Mouse (Mus musculus) kidney, embryonic 16.5 days (tissue): ENCODE results near the gene Hdac4. TPM values are rescaled to one million over a fixed set of nuclear protein-coding genes. Genes with fewer than 3 reads are reported as not detected.

ENCODE experiments used
- ATAC-seq: fragments of 200-750 bp; cut with Nextera tagmentation; 2 replicates; pipeline ENCODE4 v1.8.0; 2017; ENCODE audit warnings: moderate TSS enrichment; ENCODE audit not compliant: low FRiP score, low TSS enrichment
- H3K27ac ChIP-seq: fragments of 300-500 bp; sonication (generic); 2 replicates; pipeline ENCODE4 v1.5.1; 2014; ENCODE audit warnings: low read length
- H3K27me3 ChIP-seq: fragments of 300-500 bp; sonication (generic); 2 replicates; pipeline ENCODE4 v1.6.1; 2014; ENCODE audit warnings: low read length, control low read depth, mixed read lengths; ENCODE audit not compliant: insufficient read depth
- H3K36me3 ChIP-seq: fragments of 300-500 bp; sonication (generic); 2 replicates; pipeline ENCODE4 v1.6.1; 2014; ENCODE audit warnings: low read length, control low read depth, mixed read lengths; ENCODE audit not compliant: insufficient read depth
- H3K4me1 ChIP-seq: fragments of 300-500 bp; sonication (generic); 2 replicates; pipeline ENCODE4 v1.6.1; 2014; ENCODE audit warnings: low read length, control low read depth, mixed read lengths; ENCODE audit not compliant: insufficient read depth
- H3K4me2 ChIP-seq: fragments of 300-500 bp; sonication (generic); replicated peaks from 2 replicates; pipeline ENCODE4 v1.6.1; 2014; ENCODE audit warnings: low read depth, low read length
- H3K4me3 ChIP-seq: fragments of 300-500 bp; sonication (generic); 2 replicates; pipeline ENCODE4 v1.5.1; 2014; ENCODE audit warnings: mild to moderate bottlenecking, low read length
- H3K9ac ChIP-seq: fragments of 300-500 bp; sonication (generic); replicated peaks from 2 replicates; pipeline ENCODE4 v1.6.1; 2014; ENCODE audit warnings: low read length
- H3K9me3 ChIP-seq: fragments of 300-500 bp; sonication (generic); 2 replicates; pipeline ENCODE4 v1.6.1; 2016; ENCODE audit warnings: low read length, control low read depth
- WGBS: fragments of 180-500 bp; shearing (Covaris S2); extraction: QIAGEN DNeasy Blood & Tissue Kit; methylation state at CpG from one replicate; pipeline ENCODE4 v1.1.7; 2014; 5-methylcytosine and 5-hydroxymethylcytosine counted together
- polyA plus RNA-seq: library from polyadenylated mRNA; unstranded; fragments of >200 nt; fragmentation: Nextera tagmentation; extraction: Ambion mirVana; gene quantifications from 2 replicates; pipeline ENCODE4 v1.2.1, GENCODE M21; 2015

The Hdac4 gene
- polyA plus RNA-seq, 1 experiment from 2014 or later: 17.7 TPM

- Histone ChIP-seq H3K27ac (no peak overlapping the region), H3K9ac (no peak overlapping the region), H3K27me3 (no peaks in the 10 kb centered on the region), H3K36me3 (no peaks in the 10 kb centered on the region), H3K4me3 (no peak overlapping the region), H3K9me3 (no peaks in the 10 kb centered on the region), H3K4me2 (no peak overlapping the region), H3K4me1 (no peaks in the 10 kb centered on the region)
- ATAC-seq: no peak
- WGBS: 50% methylated on average over 3 of the region's 3 CpGs
These were observed 98.4 kb downstream of the Hdac4 start for GRCm38 (mm10) chr1:92096991-92097525.

GRCm38 (mm10) chr1:92092286-92092685, 103.2 kb downstream of the Hdac4 start:
- Histone ChIP-seq H3K36me3 (no peaks in the 10 kb centered on the region), H3K27ac (no peak overlapping the region), H3K9me3 (no peaks in the 10 kb centered on the region), H3K4me2 (no peak overlapping the region), H3K4me1 (no peaks in the 10 kb centered on the region), H3K27me3 (no peaks in the 10 kb centered on the region), H3K9ac (no peak overlapping the region), H3K4me3 (no peak overlapping the region)
- 91% methylated on average over 4 of the region's 4 CpGs for WGBS
- no peak for ATAC-seq

- H3K27ac ChIP-seq: no peak overlapping the region
- no peak overlapping the region for H3K4me3 ChIP-seq
- WGBS: 75% methylated on average over 2 of the region's 2 CpGs
- H3K4me2 ChIP-seq: no peak overlapping the region
- ATAC-seq: no peak
- H3K4me1 ChIP-seq: peaks cover 16% of the 10 kb centered on the region
- no peaks in the 10 kb centered on the region for H3K9me3 ChIP-seq
- no peaks in the 10 kb centered on the region for H3K27me3 ChIP-seq
- no peak overlapping the region for H3K9ac ChIP-seq
- H3K36me3 ChIP-seq: no peaks in the 10 kb centered on the region
These were observed 107.7 kb downstream of the Hdac4 start for GRCm38 (mm10) chr1:92087821-92088220.

DNA sequence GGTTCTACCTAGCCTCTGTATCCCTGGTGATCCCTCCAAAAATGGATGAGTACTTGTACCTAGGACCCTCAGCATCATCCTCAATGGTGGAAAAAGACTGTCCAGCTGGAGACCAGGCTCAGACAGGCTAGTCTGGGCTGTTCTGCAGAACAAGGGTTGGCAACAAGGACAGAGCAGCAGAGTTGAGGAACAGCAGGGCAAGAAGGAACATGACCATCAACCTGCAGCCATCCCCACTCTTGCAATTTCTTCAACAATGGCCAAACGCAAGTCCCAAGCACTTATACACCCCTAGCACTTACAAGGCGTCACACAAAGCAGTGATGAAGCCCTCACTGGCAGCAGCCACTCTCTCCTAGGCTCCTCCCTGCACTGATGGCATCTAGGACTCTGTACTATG, 108.2 kb downstream of the Hdac4 start:
- peaks cover 16% of the 10 kb centered on the region for H3K4me1 ChIP-seq
- WGBS: 78% methylated on average over 2 of the region's 2 CpGs
- no peak overlapping the region for H3K9ac ChIP-seq
- no peaks in the 10 kb centered on the region for H3K36me3 ChIP-seq
- no peak overlapping the region for H3K4me2 ChIP-seq
- ATAC-seq: no peak
- no peaks in the 10 kb centered on the region for H3K9me3 ChIP-seq
- H3K4me3 ChIP-seq: no peak overlapping the region
- H3K27me3 ChIP-seq: no peaks in the 10 kb centered on the region
- H3K27ac ChIP-seq: no peak overlapping the region

- Histone ChIP-seq H3K4me1 (peaks cover 16% of the 10 kb centered on the region), H3K9ac (no peak overlapping the region), H3K4me2 (no peak overlapping the region), H3K9me3 (no peaks in the 10 kb centered on the region), H3K36me3 (no peaks in the 10 kb centered on the region), H3K27ac (no peak overlapping the region), H3K27me3 (no peaks in the 10 kb centered on the region), H3K4me3 (no peak overlapping the region)
- ATAC-seq: no peak
- 90% methylated on average over 4 of the region's 4 CpGs for WGBS
These were observed 108.7 kb downstream of the Hdac4 start for GRCm38 (mm10) chr1:92086841-92087240.

DNA sequence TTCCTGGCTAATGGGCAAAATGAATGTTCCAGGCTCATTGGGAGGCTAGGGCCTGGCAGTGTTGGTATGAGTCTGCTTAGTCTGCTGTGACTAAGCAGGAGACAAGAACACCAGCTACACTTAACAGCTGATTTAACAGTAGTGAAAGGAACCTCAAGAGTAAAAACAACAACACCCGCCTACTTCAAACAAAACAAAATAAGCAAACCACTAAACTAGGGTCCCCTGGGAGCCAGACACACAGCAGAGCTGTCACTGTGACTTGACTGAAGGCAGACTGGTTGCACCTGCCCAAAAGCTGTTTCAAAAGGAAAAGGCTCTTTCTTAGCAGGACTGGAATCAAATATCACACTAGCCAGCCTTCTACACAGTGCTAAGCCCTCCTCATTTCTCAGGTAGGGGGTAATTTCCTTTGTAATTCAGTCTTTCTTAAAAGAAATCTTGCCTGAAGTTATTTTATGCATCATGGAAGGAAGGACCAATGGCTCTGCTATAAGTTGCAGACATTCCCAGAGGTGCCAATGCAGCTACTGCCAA, 109.2 kb downstream of the Hdac4 start:
- WGBS: 29% methylated on average over 1 of the region's 1 CpGs
- H3K36me3 ChIP-seq: no peaks in the 10 kb centered on the region
- no peak; the same call in 1 of the 2 replicates for ATAC-seq
- no peak overlapping the region for H3K9ac ChIP-seq
- no peak overlapping the region for H3K4me3 ChIP-seq
- H3K27ac ChIP-seq: no peak overlapping the region
- H3K4me2 ChIP-seq: no peak overlapping the region
- H3K4me1 ChIP-seq: peaks cover 16% of the 10 kb centered on the region
- H3K27me3 ChIP-seq: no peaks in the 10 kb centered on the region
- no peaks in the 10 kb centered on the region for H3K9me3 ChIP-seq

DNA sequence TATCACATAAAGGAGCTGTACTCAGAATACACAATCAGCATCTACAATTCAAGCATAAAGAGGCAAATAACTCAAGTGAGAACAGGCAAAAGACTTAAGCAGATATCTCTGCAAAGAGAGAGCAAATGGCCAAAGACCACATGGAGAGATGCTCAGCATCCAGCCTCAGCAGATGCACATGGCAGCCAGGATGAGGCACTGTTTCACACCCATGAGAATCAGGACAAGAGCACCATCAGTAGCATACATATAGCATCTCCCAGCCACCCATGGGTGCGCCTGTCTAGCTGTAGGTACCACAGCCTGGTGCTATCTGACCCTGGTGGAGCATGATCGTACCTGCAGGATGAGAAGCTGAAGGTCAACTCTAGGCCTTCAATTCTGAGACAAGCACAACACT, 110.8 kb downstream of the Hdac4 start:
- Histone ChIP-seq H3K4me1 (peaks cover 16% of the 10 kb centered on the region), H3K9ac (no peak overlapping the region), H3K4me3 (no peak overlapping the region), H3K4me2 (no peak overlapping the region), H3K27ac (no peak overlapping the region), H3K9me3 (no peaks in the 10 kb centered on the region), H3K27me3 (no peaks in the 10 kb centered on the region), H3K36me3 (no peaks in the 10 kb centered on the region)
- 98% methylated on average over 2 of the region's 2 CpGs for WGBS
- ATAC-seq: no peak

GRCm38 (mm10) chr1:92084004-92084403, 111.5 kb downstream of the Hdac4 start:
- H3K36me3 ChIP-seq: no peaks in the 10 kb centered on the region
- H3K4me3 ChIP-seq: no peak overlapping the region
- H3K4me2 ChIP-seq: no peak overlapping the region
- H3K27me3 ChIP-seq: no peaks in the 10 kb centered on the region
- H3K4me1 ChIP-seq: peaks cover 16% of the 10 kb centered on the region
- H3K9ac ChIP-seq: no peak overlapping the region
- no peak overlapping the region for H3K27ac ChIP-seq
- WGBS: 33% methylated on average over 3 of the region's 3 CpGs
- no peaks in the 10 kb centered on the region for H3K9me3 ChIP-seq
- ATAC-seq: no peak

GRCm38 (mm10) chr1:92082837-92083541, 112.5 kb downstream of the Hdac4 start:
- H3K36me3 ChIP-seq: no peaks in the 10 kb centered on the region
- H3K9ac ChIP-seq: no peak overlapping the region
- WGBS: 78% methylated on average over 6 of the region's 6 CpGs
- no peaks in the 10 kb centered on the region for H3K27me3 ChIP-seq
- ATAC-seq: no peak
- H3K9me3 ChIP-seq: no peaks in the 10 kb centered on the region
- H3K4me3 ChIP-seq: no peak overlapping the region
- H3K27ac ChIP-seq: no peak overlapping the region
- H3K4me2 ChIP-seq: no peak overlapping the region
- H3K4me1 ChIP-seq: peaks cover 16% of the 10 kb centered on the region

DNA sequence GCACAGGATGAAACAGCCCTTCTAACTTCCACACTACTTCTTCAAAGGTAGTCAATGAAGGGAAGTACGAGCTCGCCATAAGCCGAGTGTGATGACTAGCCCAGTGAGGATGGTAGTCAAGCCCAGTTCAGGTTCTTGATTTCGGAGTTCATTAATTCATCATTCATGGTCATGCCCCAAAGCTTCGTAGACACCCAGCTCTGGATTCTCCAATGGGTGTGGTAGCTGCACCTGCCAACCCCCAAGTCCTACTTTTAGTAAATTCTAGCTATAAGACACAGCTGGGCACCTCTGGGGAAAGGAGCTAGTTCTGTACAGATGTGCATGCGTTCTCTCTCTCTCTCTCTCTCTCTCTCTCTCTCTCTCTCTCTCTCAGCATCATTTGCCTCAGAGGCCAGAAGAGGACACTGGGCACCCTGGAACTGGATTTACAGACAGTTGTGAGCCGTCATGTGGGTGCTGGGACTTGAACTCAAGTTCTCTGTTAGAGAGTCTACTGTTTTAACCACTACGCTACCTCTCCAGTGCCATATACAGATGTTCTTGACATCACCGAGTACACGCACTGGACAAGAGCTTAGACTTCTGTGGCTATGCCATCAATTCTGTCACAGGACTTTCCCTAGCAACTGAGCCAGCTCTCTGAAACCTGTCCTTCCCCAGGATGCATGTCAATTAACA, 113.2 kb downstream of the Hdac4 start:
- no peak overlapping the region for H3K9ac ChIP-seq
- no peaks in the 10 kb centered on the region for H3K9me3 ChIP-seq
- no peaks in the 10 kb centered on the region for H3K27me3 ChIP-seq
- no peak overlapping the region for H3K4me3 ChIP-seq
- H3K36me3 ChIP-seq: no peaks in the 10 kb centered on the region
- WGBS: 90% methylated on average over 10 of the region's 10 CpGs
- H3K27ac ChIP-seq: no peak overlapping the region
- H3K4me2 ChIP-seq: no peak overlapping the region
- peaks cover 16% of the 10 kb centered on the region for H3K4me1 ChIP-seq
- no peak for ATAC-seq
